Mouse (Mus musculus) spleen, postnatal 4 days (tissue): ENCODE measurements around the gene Itsn1.

Experiments used
- DNase-seq, 2 experiments: peaks; one replicate each; pipeline ENCODE4 v3.0.0; 2022; ENCODE audit warnings: low spot score in 2 of 2

The Itsn1 gene

GRCm38 (mm10) chr16:91729066-91729482, at the start of gene Itsn1:
Itsn1 (plus strand) TSS chr16:91729281.
- peak; percentile 96 to 97 for DNase-seq

- no peak for DNase-seq
Observed at GRCm38 (mm10) chr16:91680656-91681055, 48.4 kb upstream of the Itsn1 start.

GRCm38 (mm10) chr16:91685526-91685925, 43.6 kb upstream of the Itsn1 start:
- no peak for DNase-seq

DNA sequence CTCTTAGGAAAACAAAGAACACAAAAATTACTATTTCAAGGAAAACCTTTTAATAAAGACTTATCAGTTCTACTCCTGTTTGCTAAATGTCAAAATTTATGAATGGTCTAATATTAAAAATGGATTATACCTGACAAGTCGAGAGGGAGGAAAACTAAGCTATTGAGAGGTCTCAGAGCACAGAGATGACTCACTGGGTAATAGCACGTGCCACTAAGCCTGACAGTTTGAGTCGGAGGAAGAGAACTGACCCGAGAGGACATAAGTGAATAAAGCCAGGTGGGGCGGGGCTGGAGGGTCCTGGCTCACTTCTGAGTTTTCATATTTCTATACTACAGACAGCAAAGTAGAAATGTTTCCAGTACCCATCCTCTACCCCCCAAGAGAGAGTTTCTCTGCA, 42.7 kb upstream of the Itsn1 start:
- DNase-seq: no peak

DNA sequence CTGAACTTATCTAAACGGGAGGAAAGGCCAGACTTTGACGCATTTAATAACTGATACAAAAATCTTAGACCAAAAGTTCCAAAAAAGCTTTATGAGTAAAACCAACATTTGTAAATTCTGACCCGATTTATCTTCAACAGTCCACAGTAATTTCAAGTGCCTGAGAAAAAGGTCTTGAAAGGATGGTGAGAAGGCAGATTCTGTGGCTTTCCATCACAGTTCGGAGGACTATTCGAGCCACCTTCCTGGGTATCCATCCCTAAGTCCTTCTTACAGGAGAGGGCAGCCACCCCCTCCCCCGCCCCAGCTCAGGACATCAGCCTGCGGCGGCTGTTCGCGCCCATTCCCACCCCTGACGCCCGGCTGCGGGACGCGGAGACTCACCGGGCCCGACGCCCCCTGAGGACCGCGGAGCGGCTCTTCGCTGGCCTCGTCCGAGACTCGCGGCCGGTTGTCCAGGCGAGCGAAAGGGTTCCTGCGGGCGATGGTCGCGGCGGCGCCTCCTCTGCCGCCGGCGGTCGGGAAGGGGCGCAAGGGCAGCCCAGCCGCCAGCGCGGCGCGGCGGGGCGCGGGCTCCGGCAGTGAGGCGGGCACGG, 41.0 kb upstream of the Itsn1 start:
- no peak for DNase-seq

GRCm38 (mm10) chr16:91688619-91689334, 40.3 kb upstream of the Itsn1 start, which contains the start of gene Donson:
Donson (minus strand) TSS chr16:91688770.
- peak; percentile 97 to 99 for DNase-seq

DNA sequence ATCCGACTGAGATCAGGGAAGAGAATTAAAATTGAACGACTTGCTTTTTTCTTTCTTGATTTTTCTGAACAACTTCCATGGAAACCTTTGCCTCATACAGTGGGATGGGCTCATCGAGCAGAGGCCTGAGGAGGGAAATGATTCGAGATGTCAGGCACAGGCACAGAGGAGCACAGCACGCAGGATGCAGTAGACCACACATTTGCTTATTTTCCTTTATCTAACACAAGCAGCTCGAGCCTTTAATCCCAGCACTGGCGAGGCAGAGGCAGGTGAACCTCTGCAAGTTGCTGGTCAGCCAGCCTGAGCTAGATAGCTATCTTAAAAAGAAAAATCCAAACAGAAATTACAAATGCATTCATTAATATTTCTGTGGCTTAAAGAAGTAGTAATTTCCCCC, 39.3 kb upstream of the Itsn1 start:
- peak in 1 of 2 experiments; percentile 64 for DNase-seq

DNA sequence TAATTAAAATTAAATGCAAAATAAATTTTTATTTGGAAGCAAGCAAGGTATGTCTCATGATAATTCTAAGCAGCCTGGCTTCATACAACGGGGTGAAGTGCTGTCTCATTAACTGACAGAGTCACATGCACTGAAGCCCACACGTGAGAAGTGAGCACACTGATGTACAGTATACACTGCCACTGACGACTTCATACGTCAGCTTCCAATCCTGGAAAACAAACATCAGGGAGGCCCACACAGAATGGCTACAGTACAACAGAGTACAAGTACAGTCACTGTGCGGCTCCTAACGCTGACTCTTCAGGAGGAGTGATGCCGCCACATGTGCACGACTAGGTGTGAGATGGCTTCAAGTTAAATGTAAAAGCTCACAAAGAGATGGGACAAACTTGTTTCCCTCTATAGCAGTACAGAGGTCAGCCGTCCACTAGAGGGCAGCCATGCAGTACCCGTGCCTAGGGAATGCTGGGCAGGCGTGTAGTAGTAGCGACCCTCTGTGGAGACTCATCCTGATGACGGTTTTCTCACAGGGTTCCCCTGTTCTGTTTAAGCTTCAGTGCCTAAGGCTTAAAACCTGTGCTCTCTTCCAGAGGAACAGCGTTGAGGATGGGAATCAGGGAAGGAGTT, 34.5 kb upstream of the Itsn1 start:
- DNase-seq: peak; percentile 77 to 88

- no peak for DNase-seq
Observed at GRCm38 (mm10) chr16:91695108-91695755, 33.8 kb upstream of the Itsn1 start.

- DNase-seq: no peak
Observed at GRCm38 (mm10) chr16:91698995-91699394, 30.1 kb upstream of the Itsn1 start.

- no peak for DNase-seq
Observed at GRCm38 (mm10) chr16:91701908-91702307, 27.2 kb upstream of the Itsn1 start.

DNA sequence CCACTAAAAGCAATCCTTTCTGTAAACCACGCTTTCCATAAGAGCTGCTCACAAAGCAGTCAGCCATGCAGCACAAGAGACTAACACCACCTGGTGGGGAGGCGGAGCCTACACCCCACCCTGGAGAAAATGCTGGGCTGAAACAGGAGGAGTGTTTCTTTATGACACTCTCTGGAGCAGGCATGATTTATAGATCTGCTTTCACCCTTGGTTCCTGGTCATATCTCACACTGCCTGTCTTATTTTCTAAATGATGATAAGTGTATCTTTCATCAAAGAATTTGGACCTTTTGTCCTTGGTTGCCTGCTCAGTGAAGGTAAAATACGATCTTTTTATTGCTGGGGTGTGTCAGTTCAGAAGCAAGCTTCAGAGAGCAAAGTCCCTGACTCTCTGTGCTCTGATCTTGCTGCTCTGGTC, 26.3 kb upstream of the Itsn1 start:
- no peak for DNase-seq

GRCm38 (mm10) chr16:91704603-91705340, 24.3 kb upstream of the Itsn1 start:
- no peak for DNase-seq

DNA sequence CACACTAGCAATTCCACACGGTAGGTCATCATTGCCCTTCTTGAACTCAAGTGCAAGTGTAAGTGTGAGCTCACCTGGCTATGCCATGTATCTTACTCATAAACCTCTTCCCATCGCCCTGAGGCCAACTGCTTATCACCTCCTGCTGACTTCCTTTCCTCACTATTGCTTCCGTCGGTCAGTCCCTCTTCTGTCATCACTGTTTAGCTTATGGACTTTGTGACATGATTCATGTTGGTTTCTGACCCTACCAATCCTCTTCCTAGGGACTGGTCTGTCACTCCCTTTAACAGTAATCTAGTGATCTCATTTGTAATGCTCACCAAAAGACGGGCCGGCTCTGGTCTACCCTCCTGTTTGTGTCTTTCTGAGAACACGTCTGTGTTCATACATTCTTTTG, 18.8 kb upstream of the Itsn1 start:
- DNase-seq: no peak

DNA sequence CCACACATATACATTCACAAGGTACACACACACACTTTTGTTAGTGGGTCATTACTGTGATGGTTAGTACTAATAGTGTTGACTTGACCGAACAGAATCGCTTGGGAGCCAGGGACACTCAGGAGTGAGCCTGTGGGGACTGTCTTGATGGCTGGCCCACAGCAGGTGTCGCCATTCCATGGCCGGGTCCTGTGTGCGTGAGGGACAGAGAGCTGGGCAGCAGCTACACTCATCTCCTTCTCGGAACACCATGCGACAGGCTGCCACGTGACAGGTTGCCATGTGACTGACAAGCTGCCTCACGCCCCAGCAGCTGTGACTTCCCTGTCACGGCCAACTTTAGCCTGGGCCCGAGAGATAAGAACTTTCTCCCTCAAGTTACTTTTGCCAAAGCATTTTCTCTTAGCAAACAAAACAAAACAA, 12.1 kb upstream of the Itsn1 start:
- peak; percentile 80 to 84 for DNase-seq

DNA sequence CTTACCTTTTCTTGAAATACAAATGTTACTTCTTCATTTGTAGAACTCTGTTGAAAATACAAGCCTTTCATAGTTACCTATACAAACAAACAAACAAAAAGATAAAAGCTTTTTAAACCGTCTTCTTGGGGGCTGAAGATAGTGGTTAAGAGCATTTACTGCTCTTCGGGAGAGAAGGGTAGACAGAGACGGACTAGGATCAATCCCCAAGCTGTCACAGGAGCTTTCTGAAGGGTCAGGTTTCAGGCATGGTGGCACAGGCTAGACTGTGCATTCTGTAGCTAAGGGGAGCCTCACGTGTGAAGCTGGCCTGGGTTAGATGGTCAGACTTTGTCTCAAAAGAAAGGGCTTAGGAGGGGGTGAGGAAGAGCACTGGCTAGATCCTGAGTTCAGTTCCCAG, 11.7 kb upstream of the Itsn1 start:
- DNase-seq: no peak

GRCm38 (mm10) chr16:91724247-91724646, 4.8 kb upstream of the Itsn1 start:
- peak; percentile 66 to 83 for DNase-seq

- no peak for DNase-seq
Observed at GRCm38 (mm10) chr16:91727433-91727832, 1.6 kb upstream of the Itsn1 start.

DNA sequence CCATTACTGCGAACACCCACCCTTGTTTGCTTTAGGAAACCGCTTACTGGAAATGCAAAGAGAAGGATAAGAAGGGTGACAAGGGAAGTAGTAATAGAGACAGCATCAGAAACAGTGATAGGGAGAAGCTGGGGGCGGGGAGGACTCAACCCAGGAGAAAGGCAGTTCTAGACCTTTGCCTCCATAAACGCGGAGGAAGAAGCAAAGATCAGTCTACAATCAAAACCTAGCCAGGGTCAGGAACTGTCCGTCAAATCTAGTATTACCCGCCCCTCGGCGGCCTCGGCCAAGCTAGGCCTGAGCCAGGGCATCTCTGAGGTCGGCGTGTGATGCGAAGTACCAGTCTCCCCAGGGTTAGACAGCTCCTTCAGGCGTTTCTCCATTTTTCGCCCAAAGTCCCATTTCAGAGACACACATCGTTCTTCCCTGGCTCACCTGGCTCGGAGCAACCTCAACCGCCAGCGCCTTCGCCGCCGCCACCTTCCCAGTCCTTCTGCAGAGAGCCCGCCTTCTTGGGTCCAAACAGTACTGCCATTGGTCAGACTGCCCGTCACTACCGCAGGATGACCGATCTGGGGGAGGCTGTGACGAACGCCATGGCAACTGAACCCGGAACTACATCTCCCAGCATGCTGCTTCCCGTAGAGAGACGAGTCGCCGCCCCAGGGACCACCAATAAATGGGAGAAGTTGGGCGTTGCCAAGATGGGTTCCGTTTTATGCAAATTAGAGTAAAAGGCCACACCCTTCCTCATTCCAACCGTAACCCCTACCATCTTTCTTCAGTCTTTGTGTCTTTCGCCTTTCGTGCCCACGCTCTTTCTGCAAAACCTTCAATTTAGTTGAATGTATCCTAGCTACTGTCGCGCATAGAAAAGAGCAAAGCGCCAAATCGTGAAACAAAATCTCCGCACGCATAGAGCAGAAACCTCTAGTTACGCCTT, 687 bp upstream of the Itsn1 start, which contains the start of gene Cryzl1:
Gene Cryzl1, minus strand, starts transcription at position 853 of the 943 bp plus-strand sequence.
- peak; percentile 95 for DNase-seq

DNA sequence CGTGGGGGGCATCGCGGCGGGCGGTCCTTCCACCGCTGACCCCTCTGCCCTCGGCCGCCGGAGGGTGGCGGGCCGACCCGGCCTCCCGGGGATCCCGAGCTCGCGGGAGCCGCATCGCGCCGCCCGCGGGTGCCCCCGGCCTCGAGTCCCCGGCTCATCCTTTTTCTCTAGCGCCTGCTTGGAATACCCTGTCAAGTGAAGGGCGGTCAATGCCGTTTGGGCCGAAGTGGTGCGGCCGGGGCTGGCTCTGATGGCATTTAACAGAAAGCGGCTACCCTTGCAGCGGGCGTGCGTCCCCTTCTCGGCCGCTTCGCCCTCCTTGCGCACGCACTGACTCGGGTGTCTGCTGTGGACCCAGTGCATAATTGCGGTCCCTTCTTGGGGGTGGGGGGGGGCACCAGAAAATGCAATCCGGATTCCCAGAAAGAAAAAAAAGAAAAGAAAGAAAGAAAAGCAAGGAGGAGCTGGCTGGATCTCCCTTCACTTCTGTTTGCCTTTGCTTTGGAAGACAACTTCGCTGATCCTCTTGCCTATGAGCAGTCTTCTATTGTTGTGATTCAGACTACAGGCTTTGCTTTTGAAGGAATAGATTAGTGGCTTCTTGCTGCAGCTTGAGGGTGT, 850 bp downstream of the Itsn1 start:
- peak; percentile 21 to 69 for DNase-seq
